Mouse (Mus musculus) forebrain, embryonic 13.5 days (tissue): ENCODE measurements around the gene Tpi1. TPM values are rescaled to one million over a fixed set of nuclear protein-coding genes. Genes with fewer than 3 reads are reported as not detected.

Source experiments
- ATAC-seq: fragments of 200-750 bp; cut with Nextera tagmentation; 2 replicates; pipeline ENCODE4 v1.8.0; 2017
- H3K27ac ChIP-seq: fragments of 300-500 bp; sonication (generic); 2 replicates; pipeline ENCODE4 v1.5.1; 2015; ENCODE audit warnings: inconsistent platforms, mild to moderate bottlenecking, moderate library complexity
- H3K27me3 ChIP-seq: fragments of 300-500 bp; sonication (generic); 2 replicates; pipeline ENCODE4 v1.6.1; 2015; ENCODE audit warnings: mild to moderate bottlenecking, inconsistent platforms
- H3K36me3 ChIP-seq: fragments of 300-500 bp; sonication (generic); 2 replicates; pipeline ENCODE4 v1.6.1; 2015; ENCODE audit warnings: mild to moderate bottlenecking, inconsistent platforms; ENCODE audit not compliant: poor library complexity, severe bottlenecking
- H3K4me1 ChIP-seq: fragments of 300-500 bp; sonication (generic); 2 replicates; pipeline ENCODE4 v1.6.1; 2015; ENCODE audit warnings: inconsistent platforms
- H3K4me2 ChIP-seq: fragments of 300-500 bp; sonication (generic); 2 replicates; pipeline ENCODE4 v1.6.1; 2015; ENCODE audit warnings: inconsistent platforms, mild to moderate bottlenecking, moderate library complexity
- H3K4me3 ChIP-seq: fragments of 300-500 bp; sonication (generic); 2 replicates; pipeline ENCODE4 v1.5.1; 2015; ENCODE audit warnings: mild to moderate bottlenecking, inconsistent platforms
- H3K9ac ChIP-seq: fragments of 300-500 bp; sonication (generic); 2 replicates; pipeline ENCODE4 v1.6.1; 2015; ENCODE audit warnings: mild to moderate bottlenecking, inconsistent platforms
- H3K9me3 ChIP-seq: fragments of 300-500 bp; sonication (generic); replicated peaks from 2 replicates; pipeline ENCODE4 v1.6.1; 2016; ENCODE audit warnings: inconsistent platforms
- WGBS: fragments of 180-500 bp; shearing (Covaris S2); methylation state at CpG from one replicate; pipeline ENCODE4 v1.1.7; 2015; 5-methylcytosine and 5-hydroxymethylcytosine counted together
- polyA plus RNA-seq: library from polyadenylated mRNA; unstranded; fragments of >200 nt; fragmentation: Nextera tagmentation; extraction: Ambion mirVana; gene quantifications from 2 replicates; pipeline ENCODE4 v1.2.1, GENCODE M21; 2015

Gene Tpi1
- 467 and 491 TPM in 2 replicates for polyA plus RNA-seq

- Histone ChIP-seq H3K9me3 (no peaks in the 10 kb centered on the region), H3K4me1 (peaks cover 46% of the 10 kb centered on the region), H3K36me3 (peaks cover 67% of the 10 kb centered on the region), H3K27me3 (no peaks in the 10 kb centered on the region), H3K4me2 (peak within 1 kb of the TSS; percentile 80), H3K27ac (peak within 1 kb of the TSS; percentile 85), H3K4me3 (peak within 1 kb of the TSS; percentile 64), H3K9ac (peak within 1 kb of the TSS; percentile 85)
- WGBS, result 1% methylated on average over 22 of the region's 22 CpGs
- peak; percentile 87 for ATAC-seq
These were observed at the start of gene Tpi1 for GRCm38 (mm10) chr6:124813933-124814332. Gene Tpi1 (minus strand): TSS chr6:124814296.

- Histone ChIP-seq H3K9ac (peak overlapping the region; percentile 76), H3K4me1 (peaks cover 62% of the 10 kb centered on the region), H3K4me3 (peak overlapping the region; percentile 62), H3K4me2 (peak overlapping the region; percentile 69), H3K27ac (peak overlapping the region; percentile 86), H3K9me3 (no peaks in the 10 kb centered on the region), H3K27me3 (no peaks in the 10 kb centered on the region), H3K36me3 (peaks cover 6% of the 10 kb centered on the region; the same call in 1 of the 2 replicates)
- WGBS, result under 1% methylated on average over 16 of the region's 16 CpGs
- peak; percentile 28 for ATAC-seq
These were observed 49.1 kb upstream of the Tpi1 start for GRCm38 (mm10) chr6:124863125-124863657.

- Histone ChIP-seq H3K27me3 (no peaks in the 10 kb centered on the region), H3K27ac (peak overlapping the region; percentile 86), H3K36me3 (peaks cover 6% of the 10 kb centered on the region; the same call in 1 of the 2 replicates), H3K4me1 (peaks cover 68% of the 10 kb centered on the region), H3K9ac (peak overlapping the region; percentile 76), H3K4me2 (peak overlapping the region; percentile 69), H3K4me3 (peak overlapping the region; percentile 62), H3K9me3 (no peaks in the 10 kb centered on the region)
- 12% methylated on average over 7 of the region's 8 CpGs for WGBS
- ATAC-seq, result peak; percentile 1; the same call in 1 of the 2 replicates
These were observed 48.5 kb upstream of the Tpi1 start for GRCm38 (mm10) chr6:124862406-124863124.

GRCm38 (mm10) chr6:124861802-124862201, 47.7 kb upstream of the Tpi1 start:
- H3K36me3 ChIP-seq, result peaks cover 6% of the 10 kb centered on the region; the same call in 1 of the 2 replicates
- no peaks in the 10 kb centered on the region for H3K27me3 ChIP-seq
- H3K9me3 ChIP-seq, result no peaks in the 10 kb centered on the region
- H3K4me2 ChIP-seq, result peak overlapping the region; percentile 69
- no peak for ATAC-seq
- peak overlapping the region; percentile 62 for H3K4me3 ChIP-seq
- 23% methylated on average over 3 of the region's 3 CpGs for WGBS
- H3K9ac ChIP-seq, result peak overlapping the region; percentile 76
- H3K4me1 ChIP-seq, result peaks cover 68% of the 10 kb centered on the region
- H3K27ac ChIP-seq, result 0 out of 2 replicates have a peak overlapping the region, but pooled peaks have one; percentile 86

GRCm38 (mm10) chr6:124861266-124861665, 47.2 kb upstream of the Tpi1 start:
- Histone ChIP-seq H3K9ac (peak overlapping the region; percentile 76; the same call in 1 of the 2 replicates), H3K4me1 (peaks cover 73% of the 10 kb centered on the region), H3K27me3 (no peaks in the 10 kb centered on the region), H3K36me3 (peaks cover 6% of the 10 kb centered on the region; the same call in 1 of the 2 replicates), H3K27ac (0 out of 2 replicates have a peak overlapping the region, but pooled peaks have one; percentile 86), H3K4me3 (no peak overlapping the region), H3K9me3 (no peaks in the 10 kb centered on the region), H3K4me2 (peak overlapping the region; percentile 69)
- ATAC-seq, result no peak
- WGBS, result 79% methylated on average over 19 of the region's 19 CpGs

- Histone ChIP-seq H3K4me2 (0 out of 2 replicates have a peak overlapping the region, but pooled peaks have one; percentile 36), H3K27ac (no peak overlapping the region), H3K9me3 (no peaks in the 10 kb centered on the region), H3K27me3 (no peaks in the 10 kb centered on the region), H3K4me1 (peaks cover 80% of the 10 kb centered on the region), H3K36me3 (peaks cover 6% of the 10 kb centered on the region; the same call in 1 of the 2 replicates), H3K9ac (peak overlapping the region; percentile 13; the same call in 1 of the 2 replicates), H3K4me3 (no peak overlapping the region)
- no peak for ATAC-seq
- WGBS, result 76% methylated on average over 9 of the region's 9 CpGs
These were observed 46.4 kb upstream of the Tpi1 start for GRCm38 (mm10) chr6:124860511-124860910.

GRCm38 (mm10) chr6:124859725-124860124, 45.6 kb upstream of the Tpi1 start:
- H3K9ac ChIP-seq, result peak overlapping the region; percentile 45; the same call in 1 of the 2 replicates
- no peaks in the 10 kb centered on the region for H3K27me3 ChIP-seq
- WGBS, result 6% methylated on average over 12 of the region's 12 CpGs
- H3K4me2 ChIP-seq, result peak overlapping the region; percentile 36
- peak overlapping the region; percentile 44; the same call in 1 of the 2 replicates for H3K27ac ChIP-seq
- ATAC-seq, result no peak
- H3K36me3 ChIP-seq, result peaks cover 6% of the 10 kb centered on the region; the same call in 1 of the 2 replicates
- peaks cover 80% of the 10 kb centered on the region for H3K4me1 ChIP-seq
- no peak overlapping the region for H3K4me3 ChIP-seq
- H3K9me3 ChIP-seq, result no peaks in the 10 kb centered on the region

- H3K9me3 ChIP-seq, result no peaks in the 10 kb centered on the region
- H3K36me3 ChIP-seq, result peaks cover 7% of the 10 kb centered on the region
- H3K4me3 ChIP-seq, result no peak overlapping the region
- no peak for ATAC-seq
- WGBS, result 81% methylated on average over 28 of the region's 28 CpGs
- H3K4me2 ChIP-seq, result 0 out of 2 replicates have a peak overlapping the region, but pooled peaks have one; percentile 76
- 0 out of 2 replicates have a peak overlapping the region, but pooled peaks have one; percentile 12 for H3K9ac ChIP-seq
- H3K4me1 ChIP-seq, result peaks cover 76% of the 10 kb centered on the region
- H3K27me3 ChIP-seq, result no peaks in the 10 kb centered on the region
- no peak overlapping the region for H3K27ac ChIP-seq
These were observed 44.6 kb upstream of the Tpi1 start for GRCm38 (mm10) chr6:124858561-124859318.

- WGBS, result 26% methylated on average over 26 of the region's 26 CpGs
- H3K27me3 ChIP-seq, result no peaks in the 10 kb centered on the region
These were observed 43.9 kb upstream of the Tpi1 start for GRCm38 (mm10) chr6:124857840-124858530.

GRCm38 (mm10) chr6:124856916-124857839, 43.1 kb upstream of the Tpi1 start, which contains the start of gene P3h3:
Gene P3h3 (minus strand): TSS chr6:124857752.
- Histone ChIP-seq H3K4me1 (peaks cover 61% of the 10 kb centered on the region), H3K9ac (peak within 1 kb of the TSS; percentile 97), H3K36me3 (peaks cover 20% of the 10 kb centered on the region), H3K4me2 (peak within 1 kb of the TSS; percentile 76), H3K9me3 (no peaks in the 10 kb centered on the region), H3K27ac (peak within 1 kb of the TSS; percentile 97), H3K27me3 (no peaks in the 10 kb centered on the region), H3K4me3 (peak within 1 kb of the TSS; percentile 77)
- ATAC-seq, result peak; percentile 88
- WGBS, result under 1% methylated on average over 52 of the region's 86 CpGs

More at GRCm38 (mm10) chr6:124857840-124858530, 43.9 kb upstream of the Tpi1 start:
- Histone ChIP-seq H3K4me1 (peaks cover 69% of the 10 kb centered on the region), H3K4me2 (peak overlapping the region; percentile 76), H3K27ac (peak overlapping the region; percentile 97), H3K4me3 (peak overlapping the region; percentile 77), H3K9me3 (no peaks in the 10 kb centered on the region), H3K36me3 (peaks cover 14% of the 10 kb centered on the region), H3K9ac (peak overlapping the region; percentile 97)
- ATAC-seq, result no peak
